Mouse (Mus musculus): ENCODE measurements around the gene Ciita. TPM values are rescaled to one million over a fixed set of nuclear protein-coding genes. Genes with fewer than 3 reads are reported as not detected.

The Ciita gene
- polyA plus RNA-seq (2015; fragmentation: Nextera tagmentation; extraction: Ambion mirVana), result 0.30 TPM in 2 replicates

DNA sequence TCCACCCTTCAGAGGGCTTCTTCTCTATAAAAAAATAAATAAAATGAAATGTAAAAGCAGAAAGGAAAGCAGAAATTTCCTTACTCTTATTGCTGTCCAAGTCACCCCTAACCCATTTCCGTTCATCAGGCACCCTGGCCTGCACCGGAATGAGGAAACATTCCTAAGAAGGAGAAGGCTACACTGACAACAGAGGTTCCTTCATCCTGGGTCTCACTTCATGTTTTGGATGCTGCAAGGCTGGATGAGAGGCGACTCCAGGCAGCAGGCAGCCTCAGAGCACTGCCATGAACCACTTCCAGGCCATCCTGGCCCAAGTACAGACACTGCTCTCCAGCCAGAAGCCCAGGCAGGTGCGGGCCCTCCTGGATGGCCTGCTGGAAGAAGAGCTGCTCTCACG lies at the start of gene Ciita:
Ciita (plus strand) TSS at position 203 of the 400 bp plus-strand sequence.
- Histone ChIP-seq H3K4me1 (peaks cover 8% of the 10 kb centered on the region; the same call in 1 of the 2 replicates), H3K9ac (no peak within 1 kb of the TSS), H3K4me2 (no peak within 1 kb of the TSS), H3K4me3 (no peak within 1 kb of the TSS), H3K36me3 (no peaks in the 10 kb centered on the region), H3K9me3 (no peaks in the 10 kb centered on the region), H3K27ac (no peak within 1 kb of the TSS), H3K27me3 (no peaks in the 10 kb centered on the region)
- WGBS, result 80% methylated on average over 5 of the region's 5 CpGs
- no peak for ATAC-seq (ENCODE audit: insufficient number of reproducible peaks, insufficient read depth, low FRiP score, low TSS enrichment, low read depth)

DNA sequence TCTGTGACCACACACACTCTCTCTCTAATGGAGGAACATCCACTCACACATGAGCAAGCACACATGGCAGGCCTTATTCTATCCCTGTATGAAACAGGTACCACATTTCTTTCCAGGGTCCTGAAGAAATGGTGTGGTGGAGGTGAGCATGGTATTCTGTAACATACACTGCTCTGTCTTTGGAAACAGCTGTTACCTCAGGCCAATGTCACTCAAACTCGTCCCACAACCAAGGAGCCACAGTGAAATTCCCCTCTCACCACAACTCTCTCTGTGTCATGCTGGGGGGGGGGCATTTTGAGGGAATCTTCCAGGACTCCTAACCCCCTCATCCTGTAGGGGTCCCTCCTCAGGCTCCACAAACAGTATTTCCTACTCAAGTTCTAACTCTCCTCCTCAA lies 47.9 kb upstream of the Ciita start:
- 67% methylated on average over 1 of the region's 1 CpGs for WGBS
- no peaks in the 10 kb centered on the region for H3K9me3 ChIP-seq
- no peak for ATAC-seq (ENCODE audit: insufficient number of reproducible peaks, insufficient read depth, low FRiP score, low TSS enrichment, low read depth)
- peaks cover 9% of the 10 kb centered on the region for H3K36me3 ChIP-seq
- no peaks in the 10 kb centered on the region for H3K27me3 ChIP-seq
- H3K4me3 ChIP-seq, result no peak overlapping the region
- no peaks in the 10 kb centered on the region for H3K4me1 ChIP-seq
- H3K9ac ChIP-seq, result no peak overlapping the region
- H3K27ac ChIP-seq, result no peak overlapping the region
- no peak overlapping the region for H3K4me2 ChIP-seq

DNA sequence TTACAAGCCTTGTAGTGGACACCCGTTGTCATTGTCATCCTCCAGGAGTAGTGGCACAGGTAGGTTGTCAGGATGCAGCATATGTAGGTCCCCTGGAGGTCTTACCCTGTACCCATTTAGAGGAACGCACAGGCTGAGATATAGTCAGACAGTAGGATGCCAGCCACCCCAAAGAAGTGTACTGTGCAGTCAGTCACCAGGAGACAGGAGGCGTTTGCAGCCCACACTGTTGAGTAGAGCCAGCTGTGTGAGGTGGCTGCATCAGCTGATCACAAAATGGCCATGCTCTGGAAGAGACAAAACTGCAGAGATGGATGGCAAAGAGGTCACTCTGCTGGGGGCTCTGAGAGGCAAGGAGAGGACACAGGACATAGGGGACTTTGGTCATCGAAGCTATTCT lies 47.5 kb upstream of the Ciita start:
- no peak overlapping the region for H3K4me3 ChIP-seq
- H3K9ac ChIP-seq, result no peak overlapping the region
- H3K4me1 ChIP-seq, result no peaks in the 10 kb centered on the region
- H3K36me3 ChIP-seq, result peaks cover 4% of the 10 kb centered on the region
- H3K27ac ChIP-seq, result no peak overlapping the region
- no peak for ATAC-seq (ENCODE audit: insufficient number of reproducible peaks, insufficient read depth, low FRiP score, low TSS enrichment, low read depth)
- H3K4me2 ChIP-seq, result no peak overlapping the region
- WGBS, result 84% methylated on average over 4 of the region's 4 CpGs
- no peaks in the 10 kb centered on the region for H3K9me3 ChIP-seq
- H3K27me3 ChIP-seq, result no peaks in the 10 kb centered on the region

DNA sequence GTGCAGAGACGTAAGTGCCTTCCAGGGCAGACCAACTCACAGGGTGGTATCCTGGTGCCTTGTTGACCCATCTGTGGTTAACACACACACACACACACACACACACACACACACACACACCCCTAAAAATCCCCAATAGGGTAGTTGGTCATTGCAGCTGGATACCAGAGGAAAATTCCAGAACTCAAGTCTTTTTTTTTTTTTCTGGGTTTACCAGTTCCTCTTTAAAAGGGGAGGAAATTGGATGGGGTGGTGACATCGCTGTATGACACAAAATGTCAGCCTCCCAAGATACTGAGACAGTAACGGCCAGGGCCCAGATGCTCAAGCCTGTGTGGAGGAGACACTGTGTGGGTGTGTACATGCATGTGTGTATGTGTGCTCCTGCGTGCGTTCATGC lies 46.5 kb upstream of the Ciita start:
- Histone ChIP-seq H3K4me1 (no peaks in the 10 kb centered on the region), H3K27ac (no peak overlapping the region), H3K4me3 (no peak overlapping the region), H3K9ac (no peak overlapping the region), H3K27me3 (no peaks in the 10 kb centered on the region), H3K9me3 (no peaks in the 10 kb centered on the region), H3K36me3 (peaks cover 9% of the 10 kb centered on the region), H3K4me2 (no peak overlapping the region)
- no peak for ATAC-seq (ENCODE audit: insufficient number of reproducible peaks, insufficient read depth, low FRiP score, low TSS enrichment, low read depth)
- WGBS, result 87% methylated on average over 5 of the region's 5 CpGs

DNA sequence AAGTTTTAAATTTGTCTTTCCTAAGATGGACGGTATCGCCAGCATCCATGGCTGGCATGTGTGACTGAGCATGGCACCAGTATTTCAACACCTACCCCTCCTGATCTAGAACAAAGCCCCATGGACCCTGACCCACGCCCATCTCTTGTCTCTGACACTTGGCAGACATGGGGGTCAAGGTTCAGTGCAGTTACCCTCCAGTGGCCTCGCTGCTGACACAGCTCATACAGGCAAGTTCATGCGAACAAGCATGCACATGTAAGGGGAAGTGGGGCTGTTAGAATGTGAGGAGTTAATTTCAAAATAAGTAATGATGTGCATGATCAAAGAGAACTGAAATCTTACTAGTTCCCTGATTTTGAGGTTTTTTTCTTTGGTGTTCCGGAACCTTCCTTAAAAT lies 43.7 kb upstream of the Ciita start:
- Histone ChIP-seq H3K4me3 (no peak overlapping the region), H3K9ac (no peak overlapping the region), H3K36me3 (peaks cover 12% of the 10 kb centered on the region), H3K4me2 (no peak overlapping the region), H3K27me3 (no peaks in the 10 kb centered on the region), H3K9me3 (no peaks in the 10 kb centered on the region), H3K27ac (no peak overlapping the region), H3K4me1 (no peaks in the 10 kb centered on the region)
- 78% methylated on average over 6 of the region's 6 CpGs for WGBS
- ATAC-seq (ENCODE audit: insufficient number of reproducible peaks, insufficient read depth, low FRiP score, low TSS enrichment, low read depth), result no peak

DNA sequence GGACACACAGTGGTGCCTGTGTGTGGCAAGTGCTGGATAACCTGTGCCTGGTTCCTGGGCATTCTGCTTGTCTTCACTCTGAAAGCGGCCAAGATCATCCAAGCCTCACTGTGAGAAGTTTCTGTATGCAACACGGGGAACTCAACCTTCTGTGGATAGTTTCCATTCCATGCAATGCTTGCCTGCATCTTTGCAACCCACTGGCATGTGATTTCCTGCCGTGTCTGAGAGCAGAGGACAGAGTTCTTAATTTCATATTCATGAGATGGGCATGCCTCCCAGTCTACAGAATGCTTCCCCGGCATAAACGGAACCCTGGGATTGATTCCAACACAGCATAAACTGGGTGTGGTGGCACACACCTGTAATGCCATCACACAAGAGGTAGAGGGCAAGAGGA lies 41.8 kb upstream of the Ciita start:
- H3K9ac ChIP-seq, result no peak overlapping the region
- H3K36me3 ChIP-seq, result peaks cover 9% of the 10 kb centered on the region
- no peaks in the 10 kb centered on the region for H3K4me1 ChIP-seq
- H3K27ac ChIP-seq, result no peak overlapping the region
- no peaks in the 10 kb centered on the region for H3K9me3 ChIP-seq
- 87% methylated on average over 5 of the region's 5 CpGs for WGBS
- no peaks in the 10 kb centered on the region for H3K27me3 ChIP-seq
- no peak overlapping the region for H3K4me3 ChIP-seq
- H3K4me2 ChIP-seq, result no peak overlapping the region
- no peak for ATAC-seq (ENCODE audit: insufficient number of reproducible peaks, insufficient read depth, low FRiP score, low TSS enrichment, low read depth)

DNA sequence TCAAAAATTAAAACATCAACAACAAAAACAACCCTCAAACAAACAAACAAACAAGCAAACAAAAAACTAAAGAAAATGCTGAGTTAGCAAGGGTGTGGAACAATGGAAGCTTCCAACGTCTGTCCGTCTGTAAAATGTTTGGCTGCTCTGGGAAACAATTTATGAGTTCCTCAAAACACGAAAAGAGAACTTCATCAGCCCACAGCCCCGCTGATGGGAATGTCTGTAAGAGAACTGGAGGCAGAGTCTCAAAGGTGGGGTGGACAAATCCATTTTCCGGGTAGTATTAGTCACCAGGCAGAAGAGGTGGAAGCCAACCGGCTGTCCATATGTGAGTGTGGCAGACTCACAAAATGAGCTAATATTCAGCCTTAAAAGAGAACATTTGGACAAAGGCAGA lies 38.5 kb upstream of the Ciita start:
- no peak overlapping the region for H3K27ac ChIP-seq
- H3K9ac ChIP-seq, result no peak overlapping the region
- H3K4me1 ChIP-seq, result peaks cover 12% of the 10 kb centered on the region
- no peak overlapping the region for H3K4me2 ChIP-seq
- WGBS, result 83% methylated on average over 6 of the region's 6 CpGs
- no peaks in the 10 kb centered on the region for H3K27me3 ChIP-seq
- ATAC-seq (ENCODE audit: insufficient number of reproducible peaks, insufficient read depth, low FRiP score, low TSS enrichment, low read depth), result no peak
- H3K9me3 ChIP-seq, result no peaks in the 10 kb centered on the region
- peaks cover 9% of the 10 kb centered on the region for H3K36me3 ChIP-seq
- no peak overlapping the region for H3K4me3 ChIP-seq

DNA sequence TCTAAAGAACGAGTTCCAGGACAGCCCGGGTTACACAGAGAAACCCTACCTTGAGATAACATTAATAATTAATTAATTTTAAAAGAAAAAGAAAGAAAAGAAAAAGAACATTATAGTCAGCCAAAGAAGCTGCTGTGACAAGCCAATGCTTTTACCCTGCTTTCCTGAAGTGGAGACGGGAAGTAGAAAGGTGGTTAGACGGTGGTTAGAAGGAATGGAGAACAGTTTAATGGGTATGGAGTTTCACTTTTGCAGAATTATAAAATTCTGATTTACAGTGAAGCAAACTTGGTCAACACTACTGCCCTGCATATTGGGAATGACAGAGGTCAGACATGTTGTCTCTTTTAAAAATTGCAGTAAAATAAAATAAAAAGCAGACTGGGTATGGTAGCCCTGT lies 38.1 kb upstream of the Ciita start:
- 89% methylated on average over 4 of the region's 4 CpGs for WGBS
- no peak overlapping the region for H3K4me3 ChIP-seq
- H3K27me3 ChIP-seq, result no peaks in the 10 kb centered on the region
- no peak overlapping the region for H3K27ac ChIP-seq
- peaks cover 16% of the 10 kb centered on the region for H3K4me1 ChIP-seq
- H3K36me3 ChIP-seq, result peaks cover 9% of the 10 kb centered on the region
- ATAC-seq (ENCODE audit: insufficient number of reproducible peaks, insufficient read depth, low FRiP score, low TSS enrichment, low read depth), result no peak
- no peak overlapping the region for H3K4me2 ChIP-seq
- H3K9me3 ChIP-seq, result no peaks in the 10 kb centered on the region
- no peak overlapping the region for H3K9ac ChIP-seq

DNA sequence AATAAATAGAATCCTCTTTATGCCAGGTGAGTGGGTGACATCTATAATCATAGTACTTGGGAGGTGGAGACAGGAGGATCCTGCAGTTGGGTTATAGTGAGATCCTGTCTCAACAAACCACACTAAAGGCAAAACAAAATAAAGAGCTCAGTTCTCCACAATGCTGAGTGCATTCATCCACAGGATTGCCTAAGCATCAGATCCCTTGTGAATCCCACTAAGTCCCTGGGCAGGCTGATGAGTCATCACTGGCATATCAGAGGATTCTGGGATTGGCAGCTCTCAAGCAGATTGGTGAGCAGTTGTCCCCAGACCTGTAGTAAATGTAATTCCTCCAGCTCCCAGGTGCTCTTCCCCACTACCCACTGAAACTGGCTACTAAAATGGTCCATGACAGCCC lies 36.1 kb upstream of the Ciita start:
- H3K9me3 ChIP-seq, result no peaks in the 10 kb centered on the region
- no peak for ATAC-seq (ENCODE audit: insufficient number of reproducible peaks, insufficient read depth, low FRiP score, low TSS enrichment, low read depth)

DNA sequence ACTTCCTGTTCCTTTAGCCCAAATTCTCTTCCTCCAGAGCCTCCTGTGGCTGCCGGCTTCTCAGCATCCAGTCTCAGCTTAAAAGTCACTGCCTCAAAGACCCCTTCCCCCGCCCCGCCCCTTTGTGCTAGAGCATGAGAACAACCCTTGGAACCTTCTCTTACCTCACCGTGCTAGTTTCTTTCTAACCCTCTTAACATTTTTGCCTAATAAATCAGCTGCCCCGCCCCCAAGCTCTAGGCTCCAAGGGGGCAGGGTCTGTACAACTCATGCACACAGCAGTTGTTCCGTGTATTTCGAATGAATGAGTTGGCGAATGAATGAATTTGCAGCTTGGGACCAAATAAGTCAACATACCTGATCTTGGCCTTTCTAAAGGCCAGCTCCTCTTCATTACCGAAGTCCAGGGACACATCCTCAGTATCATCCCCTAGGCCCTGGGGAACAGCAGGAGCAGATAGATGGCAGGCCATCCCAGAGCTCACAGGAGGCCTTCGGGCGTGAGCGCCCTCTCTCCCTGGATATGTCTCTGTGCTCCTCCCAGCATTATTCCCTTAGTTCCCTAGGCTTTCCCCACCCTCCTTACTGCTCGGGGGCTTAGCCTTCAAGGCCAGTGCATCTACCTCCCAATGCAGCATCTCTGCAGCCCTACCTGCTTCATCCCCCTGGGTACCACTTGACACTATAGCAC lies 33.1 kb upstream of the Ciita start:
- Histone ChIP-seq H3K36me3 (no peaks in the 10 kb centered on the region), H3K9me3 (no peaks in the 10 kb centered on the region), H3K27me3 (no peaks in the 10 kb centered on the region), H3K4me1 (peaks cover 25% of the 10 kb centered on the region), H3K9ac (peak overlapping the region; percentile 75), H3K4me3 (peak overlapping the region; percentile 53), H3K4me2 (peak overlapping the region; percentile 90), H3K27ac (peak overlapping the region; percentile 72)
- 14% methylated on average over 13 of the region's 13 CpGs for WGBS
- peak; percentile 32; the same call in 1 of the 2 replicates for ATAC-seq (ENCODE audit: insufficient number of reproducible peaks, insufficient read depth, low FRiP score, low TSS enrichment, low read depth)

More for the DNA sequence above, 36.1 kb upstream of the Ciita start:
- H3K27me3 ChIP-seq, result no peaks in the 10 kb centered on the region
- peaks cover 25% of the 10 kb centered on the region for H3K4me1 ChIP-seq
- H3K4me3 ChIP-seq, result no peak overlapping the region
- no peak overlapping the region for H3K4me2 ChIP-seq
- H3K27ac ChIP-seq, result no peak overlapping the region
- H3K9ac ChIP-seq, result no peak overlapping the region
- no peaks in the 10 kb centered on the region; the same call in 1 of the 2 replicates for H3K36me3 ChIP-seq

DNA sequence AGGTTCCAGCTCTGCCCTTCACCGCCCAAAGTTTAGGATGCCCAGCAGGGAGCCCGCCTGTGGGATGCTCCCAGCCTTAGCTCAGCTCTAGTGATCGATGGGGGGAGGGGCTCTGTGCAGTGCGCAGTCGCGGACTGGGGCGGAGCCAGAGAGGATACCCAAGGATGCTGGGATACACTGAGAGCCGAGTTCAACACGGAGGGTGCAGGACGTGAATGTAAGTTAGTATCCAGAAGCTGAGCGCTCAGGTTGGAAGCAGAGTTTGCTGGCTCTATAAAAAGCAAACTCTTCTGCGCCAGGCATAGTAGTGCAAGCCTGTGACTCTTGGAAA lies 32.6 kb upstream of the Ciita start, which contains the start of gene Tvp23a:
Tvp23a (minus strand) TSS at position 99 of the 331 bp plus-strand sequence.
- peak within 1 kb of the TSS; percentile 90 for H3K4me2 ChIP-seq
- peak within 1 kb of the TSS; percentile 53 for H3K4me3 ChIP-seq
- peak within 1 kb of the TSS; percentile 75 for H3K9ac ChIP-seq
- H3K36me3 ChIP-seq, result no peaks in the 10 kb centered on the region
- no peaks in the 10 kb centered on the region for H3K9me3 ChIP-seq
- no peaks in the 10 kb centered on the region for H3K27me3 ChIP-seq
- peak; percentile 90 for ATAC-seq (ENCODE audit: insufficient number of reproducible peaks, insufficient read depth, low FRiP score, low TSS enrichment, low read depth)
- under 1% methylated on average over 12 of the region's 12 CpGs for WGBS
- H3K27ac ChIP-seq, result peak within 1 kb of the TSS; percentile 72
- H3K4me1 ChIP-seq, result peaks cover 25% of the 10 kb centered on the region

DNA sequence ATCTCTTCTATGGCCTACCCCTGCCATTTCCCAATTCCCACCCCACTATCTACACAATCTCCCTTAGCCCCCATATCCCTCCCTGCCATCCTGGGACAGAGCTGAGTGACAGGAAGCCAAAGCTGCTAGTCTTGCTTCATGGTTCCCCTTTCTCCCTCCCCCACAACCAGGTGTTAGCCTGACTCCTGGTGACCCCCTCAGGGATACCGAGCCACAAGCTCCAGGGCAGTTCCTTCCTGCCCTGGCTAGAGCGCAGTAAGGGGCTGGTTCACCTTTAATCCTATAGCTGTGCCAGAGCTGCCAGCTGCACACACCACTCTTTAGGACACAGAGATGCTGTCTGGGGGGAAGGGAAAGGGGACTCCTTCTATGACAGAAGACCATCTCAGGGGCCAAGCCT lies 32.1 kb upstream of the Ciita start:
- ATAC-seq (ENCODE audit: insufficient number of reproducible peaks, insufficient read depth, low FRiP score, low TSS enrichment, low read depth), result no peak
- no peaks in the 10 kb centered on the region for H3K27me3 ChIP-seq
- H3K4me3 ChIP-seq, result peak overlapping the region; percentile 53
- H3K4me2 ChIP-seq, result peak overlapping the region; percentile 90
- H3K9ac ChIP-seq, result peak overlapping the region; percentile 75
- no peaks in the 10 kb centered on the region for H3K9me3 ChIP-seq
- no peaks in the 10 kb centered on the region for H3K36me3 ChIP-seq
- 59% methylated on average over 2 of the region's 2 CpGs for WGBS
- peak overlapping the region; percentile 72; the same call in 1 of the 2 replicates for H3K27ac ChIP-seq
- peaks cover 25% of the 10 kb centered on the region for H3K4me1 ChIP-seq
